Mouse (Mus musculus) heart, embryonic 13.5 days (tissue): Measurements from ENCODE around the gene Gm49380. TPM values are rescaled to one million over a fixed set of nuclear protein-coding genes. Genes with fewer than 3 reads are reported as not detected.

Source experiments
- ATAC-seq: fragments of 200-750 bp; cut with Nextera tagmentation; 2 replicates; pipeline ENCODE4 v1.8.0; 2017; ENCODE audit warnings: moderate TSS enrichment; ENCODE audit not compliant: insufficient number of reproducible peaks, low FRiP score, low TSS enrichment; ENCODE audit errors: extremely low read depth
- H3K27ac ChIP-seq: fragments of 300-500 bp; sonication (generic); replicated peaks from 2 replicates; pipeline ENCODE4 v1.5.1; 2015; ENCODE audit warnings: moderate library complexity, mild to moderate bottlenecking, inconsistent platforms
- H3K27me3 ChIP-seq: fragments of 300-500 bp; sonication (generic); replicated peaks from 2 replicates; pipeline ENCODE4 v1.6.1; 2015; ENCODE audit warnings: mild to moderate bottlenecking, inconsistent platforms
- H3K36me3 ChIP-seq: fragments of 300-500 bp; sonication (generic); 2 replicates; pipeline ENCODE4 v1.6.1; 2015; ENCODE audit warnings: mild to moderate bottlenecking, inconsistent platforms
- H3K4me1 ChIP-seq: fragments of 300-500 bp; sonication (generic); 2 replicates; pipeline ENCODE4 v1.6.1; 2015; ENCODE audit warnings: inconsistent platforms
- H3K4me2 ChIP-seq: fragments of 300-500 bp; sonication (generic); 2 replicates; pipeline ENCODE4 v1.6.1; 2015; ENCODE audit warnings: inconsistent platforms, mild to moderate bottlenecking, moderate library complexity
- H3K4me3 ChIP-seq: fragments of 300-500 bp; sonication (generic); 2 replicates; pipeline ENCODE4 v1.5.1; 2015; ENCODE audit warnings: moderate library complexity, mild to moderate bottlenecking, inconsistent platforms
- H3K9ac ChIP-seq: fragments of 300-500 bp; sonication (generic); 2 replicates; pipeline ENCODE4 v1.6.1; 2015; ENCODE audit warnings: inconsistent platforms, mild to moderate bottlenecking, moderate library complexity
- H3K9me3 ChIP-seq: fragments of 300-500 bp; sonication (generic); 2 replicates; pipeline ENCODE4 v1.6.1; 2016; ENCODE audit warnings: inconsistent platforms
- WGBS: fragments of 180-500 bp; shearing (Covaris S2); methylation state at CpG from one replicate; pipeline ENCODE4 v1.1.7; 2015; ENCODE audit warnings: mixed read lengths; 5-methylcytosine and 5-hydroxymethylcytosine counted together
- polyA plus RNA-seq: library from polyadenylated mRNA; unstranded; fragments of >200 nt; fragmentation: Nextera tagmentation; extraction: Ambion mirVana; gene quantifications from 2 replicates; pipeline ENCODE4 v1.2.1, GENCODE M21; 2015

Gene Gm49380
- polyA plus RNA-seq: not detected in 2 replicates

- H3K27ac ChIP-seq: peak within 1 kb of the TSS; percentile 70
- no peaks in the 10 kb centered on the region for H3K27me3 ChIP-seq
- peak within 1 kb of the TSS; percentile 72 for H3K4me2 ChIP-seq
Measured at GRCm38 (mm10) chr9:44113105-44113789, at the start of gene Gm49380, which contains the start of gene Rnf26. Gm49380 (minus strand) TSS chr9:44113500. Rnf26 (minus strand) TSS chr9:44113517.

GRCm38 (mm10) chr9:44159886-44160285 is 46.6 kb upstream of the Gm49380 start:
- no peak for ATAC-seq
- Histone ChIP-seq H3K9ac (no peak overlapping the region), H3K4me3 (no peak overlapping the region), H3K27me3 (no peaks in the 10 kb centered on the region), H3K9me3 (no peaks in the 10 kb centered on the region), H3K4me1 (peaks cover 9% of the 10 kb centered on the region), H3K36me3 (peaks cover 90% of the 10 kb centered on the region), H3K4me2 (no peak overlapping the region), H3K27ac (0 out of 2 replicates have a peak overlapping the region, but pooled peaks have one; percentile 4)
- WGBS: 60% methylated on average over 3 of the region's 3 CpGs

More at GRCm38 (mm10) chr9:44113105-44113789, at the start of gene Gm49380, which contains the start of gene Rnf26:
- WGBS: under 1% methylated on average over 47 of the region's 51 CpGs
- Histone ChIP-seq H3K4me3 (peak within 1 kb of the TSS; percentile 65), H3K36me3 (peaks cover 9% of the 10 kb centered on the region), H3K4me1 (peaks cover 43% of the 10 kb centered on the region), H3K9me3 (no peaks in the 10 kb centered on the region), H3K9ac (peak within 1 kb of the TSS; percentile 94)
- ATAC-seq: peak; percentile 90

DNA sequence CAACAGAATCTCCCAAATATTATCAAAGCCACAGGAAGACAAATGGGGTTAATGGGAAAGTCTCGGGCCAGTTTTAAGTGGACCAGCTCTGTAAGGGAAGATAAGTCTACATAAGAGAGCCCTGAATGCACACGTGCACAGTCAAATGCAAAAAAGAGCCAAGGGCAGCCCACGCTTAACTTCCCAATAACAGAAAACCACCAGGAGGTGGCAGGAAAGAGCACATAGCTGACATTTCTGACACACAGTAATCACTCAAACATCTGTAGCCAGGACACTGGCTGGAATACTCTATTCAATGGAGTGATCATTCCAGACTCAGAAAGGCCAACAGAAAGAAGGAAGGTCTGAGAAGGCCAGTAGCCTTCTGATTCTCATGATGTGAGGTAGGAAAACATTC is 34.0 kb upstream of the Gm49380 start:
- H3K9ac ChIP-seq: no peak overlapping the region
- peaks cover 29% of the 10 kb centered on the region for H3K4me1 ChIP-seq
- no peak overlapping the region for H3K4me2 ChIP-seq
- H3K27me3 ChIP-seq: no peaks in the 10 kb centered on the region
- H3K9me3 ChIP-seq: no peaks in the 10 kb centered on the region
- H3K36me3 ChIP-seq: peaks cover 86% of the 10 kb centered on the region
- WGBS: 46% methylated on average over 3 of the region's 3 CpGs
- no peak overlapping the region for H3K4me3 ChIP-seq
- no peak for ATAC-seq
- H3K27ac ChIP-seq: no peak overlapping the region

- H3K9me3 ChIP-seq: no peaks in the 10 kb centered on the region
- H3K4me3 ChIP-seq: no peak overlapping the region
- no peak overlapping the region for H3K9ac ChIP-seq
- H3K27ac ChIP-seq: peak overlapping the region; percentile 45; the same call in 1 of the 2 replicates
- no peak for ATAC-seq
- H3K36me3 ChIP-seq: peaks cover 86% of the 10 kb centered on the region
- no peak overlapping the region for H3K4me2 ChIP-seq
- H3K27me3 ChIP-seq: no peaks in the 10 kb centered on the region
- H3K4me1 ChIP-seq: peaks cover 33% of the 10 kb centered on the region
Measured at GRCm38 (mm10) chr9:44144718-44145060, 31.4 kb upstream of the Gm49380 start.

DNA sequence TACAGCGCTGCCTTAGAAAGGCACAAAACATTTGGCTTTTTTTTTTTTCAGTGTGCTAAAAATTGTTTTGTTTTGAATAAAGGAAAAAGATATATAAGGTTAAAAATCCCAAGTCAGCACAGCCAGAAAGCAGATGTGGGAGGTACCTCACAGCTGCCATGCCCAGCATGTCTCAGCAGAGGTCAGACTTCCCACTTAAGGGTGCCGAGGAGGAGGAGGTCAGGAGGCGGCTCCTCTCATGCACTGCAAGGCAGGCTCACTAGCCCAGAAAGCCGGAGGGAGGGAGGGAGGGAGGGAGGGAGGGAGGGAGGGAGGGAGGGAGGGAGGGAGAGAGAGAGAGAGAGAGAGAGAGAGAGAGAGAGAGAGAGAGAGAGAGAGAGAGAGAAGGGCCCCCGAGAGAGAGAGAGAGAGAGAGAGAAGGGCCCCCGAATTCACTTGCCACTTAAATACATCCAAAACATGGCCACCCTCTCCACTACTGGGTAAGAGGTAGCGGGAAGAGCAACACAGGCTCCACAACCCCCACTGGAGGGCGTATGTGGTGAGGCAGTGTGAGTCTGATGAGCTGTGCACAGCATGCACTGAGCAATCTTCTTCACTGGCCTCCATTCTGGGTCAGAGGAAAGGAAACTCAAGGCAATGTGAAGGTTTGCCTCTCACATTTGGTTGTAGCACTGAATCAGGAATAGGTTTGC is 30.9 kb upstream of the Gm49380 start:
- H3K36me3 ChIP-seq: peaks cover 86% of the 10 kb centered on the region
- H3K4me2 ChIP-seq: no peak overlapping the region
- H3K27ac ChIP-seq: peak overlapping the region; percentile 45; the same call in 1 of the 2 replicates
- H3K4me3 ChIP-seq: no peak overlapping the region
- no peaks in the 10 kb centered on the region for H3K27me3 ChIP-seq
- H3K9ac ChIP-seq: 0 out of 2 replicates have a peak overlapping the region, but pooled peaks have one; percentile 28
- 28% methylated on average over 7 of the region's 8 CpGs for WGBS
- no peak for ATAC-seq
- H3K9me3 ChIP-seq: no peaks in the 10 kb centered on the region
- peaks cover 36% of the 10 kb centered on the region for H3K4me1 ChIP-seq

- Histone ChIP-seq H3K4me2 (no peak overlapping the region), H3K9ac (peak overlapping the region; percentile 28; the same call in 1 of the 2 replicates), H3K9me3 (no peaks in the 10 kb centered on the region), H3K4me1 (peaks cover 43% of the 10 kb centered on the region), H3K27me3 (no peaks in the 10 kb centered on the region), H3K27ac (peak overlapping the region; percentile 45; the same call in 1 of the 2 replicates), H3K4me3 (no peak overlapping the region), H3K36me3 (peaks cover 87% of the 10 kb centered on the region)
- WGBS: 69% methylated on average over 5 of the region's 5 CpGs
- ATAC-seq: no peak
Measured at GRCm38 (mm10) chr9:44143421-44143820, 30.1 kb upstream of the Gm49380 start.

- H3K27me3 ChIP-seq: no peaks in the 10 kb centered on the region
- H3K4me3 ChIP-seq: no peak overlapping the region
- WGBS: 67% methylated on average over 5 of the region's 5 CpGs
- H3K36me3 ChIP-seq: peaks cover 94% of the 10 kb centered on the region
- H3K4me1 ChIP-seq: peaks cover 46% of the 10 kb centered on the region
- no peak overlapping the region for H3K9ac ChIP-seq
- no peak overlapping the region for H3K27ac ChIP-seq
- H3K4me2 ChIP-seq: no peak overlapping the region
- ATAC-seq: no peak
- no peaks in the 10 kb centered on the region for H3K9me3 ChIP-seq
Measured at GRCm38 (mm10) chr9:44141951-44142350, 28.7 kb upstream of the Gm49380 start.

DNA sequence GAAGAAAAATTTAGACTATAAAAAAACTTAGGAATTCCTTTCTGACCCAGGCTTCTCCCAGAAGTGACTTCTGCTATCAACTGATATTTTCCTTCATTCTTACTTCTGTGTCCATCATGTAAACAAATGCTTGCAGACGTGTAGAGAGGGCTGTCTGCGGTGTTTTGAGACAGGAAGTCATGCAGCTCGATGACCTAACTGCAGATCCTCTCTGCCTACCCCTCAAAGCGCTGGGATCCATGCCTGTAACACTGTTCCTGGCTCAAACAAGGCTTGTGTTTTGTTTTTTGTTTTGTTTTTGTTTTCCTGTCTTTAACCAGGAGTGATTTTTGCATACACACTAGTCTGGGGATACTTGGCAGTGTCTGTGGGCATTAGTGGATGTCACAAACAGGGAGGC is 24.5 kb upstream of the Gm49380 start:
- no peak overlapping the region for H3K4me3 ChIP-seq
- H3K4me1 ChIP-seq: peaks cover 56% of the 10 kb centered on the region
- H3K36me3 ChIP-seq: peaks cover 66% of the 10 kb centered on the region
- H3K9me3 ChIP-seq: no peaks in the 10 kb centered on the region
- no peak overlapping the region for H3K4me2 ChIP-seq
- H3K9ac ChIP-seq: no peak overlapping the region
- no peak overlapping the region for H3K27ac ChIP-seq
- 46% methylated on average over 4 of the region's 4 CpGs for WGBS
- no peaks in the 10 kb centered on the region for H3K27me3 ChIP-seq
- ATAC-seq: no peak

GRCm38 (mm10) chr9:44135731-44136411 is 22.6 kb upstream of the Gm49380 start:
- H3K4me1 ChIP-seq: peaks cover 76% of the 10 kb centered on the region

GRCm38 (mm10) chr9:44134851-44135730 is 21.8 kb upstream of the Gm49380 start:
- peak overlapping the region; percentile 98 for H3K9ac ChIP-seq
- peak overlapping the region; percentile 89 for H3K4me2 ChIP-seq
- WGBS: 1% methylated on average over 49 of the region's 49 CpGs
- peaks cover 39% of the 10 kb centered on the region for H3K36me3 ChIP-seq
- peak; percentile 35; the same call in 1 of the 2 replicates for ATAC-seq
- H3K9me3 ChIP-seq: no peaks in the 10 kb centered on the region
- peak overlapping the region; percentile 94 for H3K4me3 ChIP-seq
- H3K4me1 ChIP-seq: peaks cover 79% of the 10 kb centered on the region
- no peaks in the 10 kb centered on the region for H3K27me3 ChIP-seq
- H3K27ac ChIP-seq: peak overlapping the region; percentile 97

More at GRCm38 (mm10) chr9:44135731-44136411, 22.6 kb upstream of the Gm49380 start:
- Histone ChIP-seq H3K36me3 (peaks cover 46% of the 10 kb centered on the region), H3K4me3 (peak overlapping the region; percentile 94), H3K9me3 (no peaks in the 10 kb centered on the region), H3K4me2 (peak overlapping the region; percentile 89), H3K27ac (peak overlapping the region; percentile 97), H3K9ac (peak overlapping the region; percentile 98), H3K27me3 (no peaks in the 10 kb centered on the region)
- 9% methylated on average over 7 of the region's 7 CpGs for WGBS
- ATAC-seq: no peak
